Mouse (Mus musculus) embryonic fibroblast, embryonic 13.5 days (primary cell): ENCODE data around the gene Cyp1a2.

Source experiments
- CTCF ChIP-seq: IDR thresholded peaks from 2 replicates; pipeline ENCODE4 v1.5.1; 2011; ENCODE audit warnings: mild to moderate bottlenecking, control low read depth, low read length, moderate library complexity, borderline replicate concordance; ENCODE audit not compliant: insufficient read depth
- POLR2A ChIP-seq: IDR thresholded peaks from 2 replicates; pipeline ENCODE4 v1.6.1; 2011; ENCODE audit warnings: low read depth, mild to moderate bottlenecking, control low read depth, low read length, moderate library complexity

DNA sequence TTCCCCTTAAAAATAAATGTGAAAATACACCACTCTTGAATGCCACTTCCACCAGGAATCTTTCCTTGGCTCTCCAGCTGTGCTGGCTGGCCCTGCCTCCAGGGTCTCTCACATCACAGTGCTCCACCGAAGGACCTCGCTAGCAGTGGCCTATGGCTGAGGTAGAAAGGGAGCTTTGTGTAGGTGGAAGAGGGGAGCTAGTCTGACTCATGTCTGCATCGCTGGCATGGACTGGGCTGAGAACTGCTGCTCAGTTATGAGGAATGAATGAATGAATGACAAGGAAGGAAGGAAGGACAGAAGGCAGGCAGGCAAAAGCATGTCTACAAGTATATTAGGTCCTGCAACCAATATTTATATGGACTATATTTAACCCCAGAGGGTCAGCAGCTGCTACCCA is 46.2 kb downstream of the Cyp1a2 start:
- TF ChIP-seq CTCF (no peak), POLR2A (no peak)
